Mouse (Mus musculus) limb, embryonic 12.5 days (tissue): ENCODE measurements at regions not wholly inside any gene's neighbourhood (a gene's known extent, or its start where the extent isn't known, plus 50 kb on each side); places are given as distances from the start of the nearest gene placed in this dataset.

Experiments used
- ATAC-seq: fragments of 200-750 bp; cut with Nextera tagmentation; 2 replicates; pipeline ENCODE4 v1.8.0; 2017; ENCODE audit warnings: low read depth, moderate TSS enrichment; ENCODE audit not compliant: insufficient number of reproducible peaks, insufficient read depth, low FRiP score, low TSS enrichment
- H3K27ac ChIP-seq: fragments of 300-500 bp; sonication (generic); 2 replicates; pipeline ENCODE4 v1.5.1; 2016; ENCODE audit warnings: mild to moderate bottlenecking, moderate library complexity
- H3K27me3 ChIP-seq: fragments of 300-500 bp; sonication (generic); 2 replicates; pipeline ENCODE4 v1.6.1; 2016; ENCODE audit warnings: mild to moderate bottlenecking, moderate library complexity
- H3K36me3 ChIP-seq: fragments of 300-500 bp; sonication (generic); 2 replicates; pipeline ENCODE4 v1.6.1; 2016; ENCODE audit warnings: mild to moderate bottlenecking, moderate library complexity
- H3K4me1 ChIP-seq: fragments of 300-500 bp; sonication (generic); replicated peaks from 2 replicates; pipeline ENCODE4 v1.6.1; 2016
- H3K4me2 ChIP-seq: fragments of 300-500 bp; sonication (generic); 2 replicates; pipeline ENCODE4 v1.6.1; 2016; ENCODE audit warnings: mild to moderate bottlenecking, moderate library complexity
- H3K4me3 ChIP-seq: fragments of 300-500 bp; sonication (generic); replicated peaks from 2 replicates; pipeline ENCODE4 v1.5.1; 2016; ENCODE audit warnings: mild to moderate bottlenecking
- H3K9ac ChIP-seq: fragments of 300-500 bp; sonication (generic); replicated peaks from 2 replicates; pipeline ENCODE4 v1.6.1; 2016; ENCODE audit warnings: mild to moderate bottlenecking, moderate library complexity
- H3K9me3 ChIP-seq: fragments of 300-500 bp; sonication (generic); 2 replicates; pipeline ENCODE4 v1.6.1; 2016; ENCODE audit warnings: mild to moderate bottlenecking, moderate library complexity
- whole genome bisulfite sequencing: fragments of 180-500 bp; shearing (Covaris S2); methylation state at CpG from one replicate; pipeline ENCODE4 v1.1.7; 2016; 5-methylcytosine and 5-hydroxymethylcytosine counted together

GRCm38 (mm10) chr6:15639378-15639777, 81.1 kb upstream of the Mdfic start:
- H3K4me2 ChIP-seq = no peak overlapping the region
- no peaks in the 10 kb centered on the region for H3K9me3 ChIP-seq
- H3K9ac ChIP-seq = no peak overlapping the region
- 18% methylated on average over 4 of the region's 4 CpGs for WGBS
- H3K36me3 ChIP-seq = no peaks in the 10 kb centered on the region
- H3K27ac ChIP-seq = peak overlapping the region; percentile 82
- H3K4me1 ChIP-seq = peaks cover 12% of the 10 kb centered on the region
- no peaks in the 10 kb centered on the region for H3K27me3 ChIP-seq
- ATAC-seq = no peak
- H3K4me3 ChIP-seq = no peak overlapping the region

GRCm38 (mm10) chr6:15639809-15640479, 80.5 kb upstream of the Mdfic start:
- no peak overlapping the region for H3K9ac ChIP-seq
- 38% methylated on average over 5 of the region's 5 CpGs for WGBS
- H3K27me3 ChIP-seq = no peaks in the 10 kb centered on the region
- H3K36me3 ChIP-seq = no peaks in the 10 kb centered on the region
- H3K4me1 ChIP-seq = peaks cover 12% of the 10 kb centered on the region
- no peak overlapping the region for H3K4me2 ChIP-seq
- no peak overlapping the region for H3K4me3 ChIP-seq
- ATAC-seq = peak; percentile 40; the same call in 1 of the 2 replicates
- H3K9me3 ChIP-seq = no peaks in the 10 kb centered on the region
- peak overlapping the region; percentile 70 for H3K27ac ChIP-seq

- Histone ChIP-seq H3K9me3 (no peaks in the 10 kb centered on the region), H3K27ac (no peak overlapping the region), H3K4me1 (peaks cover 6% of the 10 kb centered on the region), H3K27me3 (no peaks in the 10 kb centered on the region), H3K36me3 (no peaks in the 10 kb centered on the region), H3K9ac (no peak overlapping the region), H3K4me2 (no peak overlapping the region), H3K4me3 (no peak overlapping the region)
- no peak for ATAC-seq
These were observed 76.2 kb upstream of the Mdfic start for GRCm38 (mm10) chr6:15644311-15644710.

DNA sequence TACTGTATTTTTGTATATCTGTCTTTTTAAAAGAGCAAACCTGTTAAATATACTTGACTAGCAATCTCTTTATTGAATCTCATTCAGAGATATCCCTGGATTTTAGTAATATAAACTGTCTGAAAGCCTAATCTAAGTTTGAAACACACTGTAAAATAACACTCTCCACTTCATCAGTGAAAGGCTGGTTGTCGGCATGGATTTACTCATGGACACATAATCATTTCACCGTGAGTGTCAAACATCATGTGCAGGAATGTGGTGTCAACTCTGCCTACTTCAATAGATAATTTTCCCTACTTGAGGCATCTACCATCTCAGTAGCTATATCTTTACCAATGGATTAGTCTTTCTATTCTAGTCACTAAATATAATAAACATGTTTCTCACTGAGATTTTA, 73.0 kb upstream of the Mdfic start:
- H3K9ac ChIP-seq = no peak overlapping the region
- WGBS = 86% methylated on average over 2 of the region's 2 CpGs
- no peaks in the 10 kb centered on the region for H3K9me3 ChIP-seq
- no peak for ATAC-seq
- no peaks in the 10 kb centered on the region for H3K27me3 ChIP-seq
- no peak overlapping the region for H3K4me2 ChIP-seq
- H3K36me3 ChIP-seq = no peaks in the 10 kb centered on the region
- no peak overlapping the region for H3K4me3 ChIP-seq
- H3K27ac ChIP-seq = no peak overlapping the region
- no peaks in the 10 kb centered on the region for H3K4me1 ChIP-seq
